Mouse (Mus musculus) megakaryocyte, embryonic 14.5 days (primary cell): ENCODE measurements around the gene Ggcx. TPM values are rescaled to one million over a fixed set of nuclear protein-coding genes. Genes with fewer than 3 reads are reported as not detected.
"Not testable (repeated sequence)": the region's sequence is repeated elsewhere in the genome, so short reads cannot be mapped to it uniquely, and the experiment has no call there.

ENCODE experiments used
- H3K27me3 ChIP-seq: replicated peaks from 2 replicates; pipeline ENCODE3; 2012; ENCODE audit warnings: inconsistent platforms
- H3K36me3 ChIP-seq: replicated peaks from 2 replicates; pipeline ENCODE3; 2012; ENCODE audit warnings: low read length, inconsistent platforms, mixed read lengths
- H3K4me1 ChIP-seq: 2 replicates; pipeline ENCODE4 v1.6.1; 2012; ENCODE audit warnings: inconsistent platforms
- H3K4me3 ChIP-seq: replicated peaks from 2 replicates; pipeline ENCODE3; 2012; ENCODE audit warnings: moderate library complexity, mild to moderate bottlenecking, inconsistent platforms
- H3K9me3 ChIP-seq: 2 replicates; pipeline ENCODE4 v1.6.1; 2012; ENCODE audit warnings: inconsistent platforms
- FLI1 ChIP-seq: IDR thresholded peaks from 2 replicates; pipeline ENCODE4 v1.6.1; 2012; ENCODE audit warnings: low read length, inconsistent platforms, mixed read lengths
- GATA1 ChIP-seq: IDR thresholded peaks from 3 replicates; pipeline ENCODE4 v1.6.1; 2012; ENCODE audit warnings: mixed read lengths, low read length, inconsistent platforms, borderline replicate concordance
- polyA plus RNA-seq: library from polyadenylated mRNA; stranded (reverse); fragments of >175 nt; gene quantifications from 2 replicates; pipeline ENCODE4 v1.2.3, GENCODE M21; 2012; ENCODE audit warnings: low replicate concordance; ENCODE audit not compliant: insufficient read depth

Gene Ggcx
- polyA plus RNA-seq, 1 experiment: 4.8 TPM

DNA sequence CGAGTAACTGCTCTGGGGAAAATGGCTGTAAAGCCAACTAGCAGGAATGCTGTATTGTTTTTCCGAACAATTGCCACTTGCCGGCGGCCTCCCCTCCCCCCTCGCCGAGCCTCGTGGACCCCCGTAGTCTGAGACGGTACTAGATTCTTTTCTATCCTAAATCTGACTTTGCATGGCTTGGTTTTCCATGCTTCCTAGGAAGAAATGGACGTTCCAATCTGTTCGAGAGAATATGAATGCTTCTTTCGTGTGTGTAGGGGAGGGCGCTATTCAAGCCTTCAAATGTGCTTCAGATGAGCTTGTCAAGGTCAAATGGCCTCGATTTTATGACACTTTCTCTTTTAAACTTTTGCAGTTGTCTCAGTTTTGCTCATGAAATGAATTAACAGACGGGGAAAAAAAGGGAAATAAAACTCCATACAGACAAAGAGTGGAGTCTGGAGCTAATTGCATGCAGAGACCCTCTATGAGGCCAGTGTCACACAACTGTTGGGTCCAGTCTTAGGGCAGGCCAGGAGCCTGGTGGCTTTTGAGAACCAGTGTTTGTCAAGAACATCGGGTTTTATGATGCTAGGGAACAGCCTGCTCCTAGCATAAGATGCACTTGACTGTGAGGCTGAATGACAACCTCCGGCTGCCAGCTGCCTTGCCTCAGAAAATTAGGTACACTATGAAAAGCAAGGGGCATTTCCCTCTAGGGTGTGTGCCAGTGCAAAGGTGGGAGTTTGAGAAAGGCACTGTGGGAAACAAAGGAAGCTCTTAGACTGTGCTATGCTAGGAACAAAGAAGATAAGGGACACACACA is 26.3 kb downstream of the Ggcx start:
- Histone ChIP-seq H3K36me3 (peaks cover 28% of the 10 kb centered on the region), H3K27me3 (no peaks in the 10 kb centered on the region), H3K4me1 (peaks cover 56% of the 10 kb centered on the region), H3K9me3 (no peaks in the 10 kb centered on the region), H3K4me3 (peak overlapping the region; percentile 99)
- TF ChIP-seq FLI1: no peak

- H3K27me3 ChIP-seq: peaks cover 4% of the 10 kb centered on the region
- H3K9me3 ChIP-seq: peaks cover 7% of the 10 kb centered on the region
- H3K36me3 ChIP-seq: peaks cover 5% of the 10 kb centered on the region
- TF ChIP-seq GATA1: no peak
- no peak for TF ChIP-seq FLI1
- peaks cover 38% of the 10 kb centered on the region for H3K4me1 ChIP-seq
- no peak overlapping the region for H3K4me3 ChIP-seq
Measured at GRCm38 (mm10) chr6:72442921-72443604, 29.0 kb downstream of the Ggcx start.

- Histone ChIP-seq H3K4me1 (peaks cover 39% of the 10 kb centered on the region), H3K36me3 (peaks cover 2% of the 10 kb centered on the region), H3K9me3 (peaks cover 7% of the 10 kb centered on the region), H3K4me3 (no peak overlapping the region), H3K27me3 (peaks cover 17% of the 10 kb centered on the region)
- TF ChIP-seq FLI1 (no peak), GATA1 (no peak)
Measured at GRCm38 (mm10) chr6:72445011-72445410, 30.9 kb downstream of the Ggcx start.

DNA sequence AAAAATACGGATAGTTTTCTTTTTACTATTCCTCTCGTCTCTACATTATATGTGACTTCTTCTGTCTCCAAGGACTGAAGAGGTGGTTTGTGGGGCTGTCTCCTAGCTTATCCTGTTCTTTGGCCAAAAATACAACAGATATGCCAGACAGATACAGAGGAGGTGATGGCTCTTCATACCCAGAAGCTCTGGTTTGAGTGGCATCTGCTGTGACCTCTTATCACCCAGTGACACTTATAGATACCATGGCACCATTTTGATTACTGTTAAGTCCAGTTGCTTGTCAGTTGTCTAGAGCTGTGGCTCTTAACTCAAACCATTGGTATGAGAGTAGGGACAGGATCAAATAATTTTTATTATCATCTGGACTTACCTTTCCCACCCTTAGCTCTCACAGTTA is 33.4 kb downstream of the Ggcx start:
- H3K4me1 ChIP-seq: peaks cover 22% of the 10 kb centered on the region

GRCm38 (mm10) chr6:72451778-72452177 is 37.7 kb downstream of the Ggcx start:
- peaks cover 28% of the 10 kb centered on the region for H3K4me1 ChIP-seq
- H3K27me3 ChIP-seq: peaks cover 15% of the 10 kb centered on the region
- not testable (repeated sequence) for H3K9me3 ChIP-seq, H3K4me3 ChIP-seq, H3K36me3 ChIP-seq

More for the DNA sequence above, 33.4 kb downstream of the Ggcx start:
- TF ChIP-seq GATA1 (no peak), FLI1 (no peak)
- H3K36me3 ChIP-seq: peaks cover 2% of the 10 kb centered on the region
- peaks cover 17% of the 10 kb centered on the region for H3K27me3 ChIP-seq
- peaks cover 7% of the 10 kb centered on the region for H3K9me3 ChIP-seq
- H3K4me3 ChIP-seq: no peak overlapping the region

GRCm38 (mm10) chr6:72452329-72452728 is 38.2 kb downstream of the Ggcx start:
- no peaks in the 10 kb centered on the region for H3K36me3 ChIP-seq
- TF ChIP-seq GATA1 (no peak), FLI1 (no peak)

GRCm38 (mm10) chr6:72453578-72453977 is 39.5 kb downstream of the Ggcx start:
- TF ChIP-seq GATA1: no peak
- no peak for TF ChIP-seq FLI1
- no peaks in the 10 kb centered on the region for H3K9me3 ChIP-seq
- H3K27me3 ChIP-seq: peaks cover 8% of the 10 kb centered on the region
- no peaks in the 10 kb centered on the region for H3K36me3 ChIP-seq
- H3K4me1 ChIP-seq: peaks cover 21% of the 10 kb centered on the region
- H3K4me3 ChIP-seq: no peak overlapping the region

More at GRCm38 (mm10) chr6:72452329-72452728, 38.2 kb downstream of the Ggcx start:
- H3K4me3 ChIP-seq: no peak overlapping the region
- peaks cover 29% of the 10 kb centered on the region for H3K4me1 ChIP-seq
- peaks cover 15% of the 10 kb centered on the region for H3K27me3 ChIP-seq
- H3K9me3 ChIP-seq: no peaks in the 10 kb centered on the region

GRCm38 (mm10) chr6:72454072-72454746 is 40.1 kb downstream of the Ggcx start:
- H3K9me3 ChIP-seq: no peaks in the 10 kb centered on the region
- TF ChIP-seq FLI1 (no peak), GATA1 (no peak)
- H3K27me3 ChIP-seq: peaks cover 2% of the 10 kb centered on the region
- H3K36me3 ChIP-seq: no peaks in the 10 kb centered on the region
- H3K4me3 ChIP-seq: no peak overlapping the region
- H3K4me1 ChIP-seq: peaks cover 23% of the 10 kb centered on the region

GRCm38 (mm10) chr6:72454833-72455373 is 40.8 kb downstream of the Ggcx start:
- H3K9me3 ChIP-seq: no peaks in the 10 kb centered on the region
- TF ChIP-seq GATA1 (no peak), FLI1 (no peak)

DNA sequence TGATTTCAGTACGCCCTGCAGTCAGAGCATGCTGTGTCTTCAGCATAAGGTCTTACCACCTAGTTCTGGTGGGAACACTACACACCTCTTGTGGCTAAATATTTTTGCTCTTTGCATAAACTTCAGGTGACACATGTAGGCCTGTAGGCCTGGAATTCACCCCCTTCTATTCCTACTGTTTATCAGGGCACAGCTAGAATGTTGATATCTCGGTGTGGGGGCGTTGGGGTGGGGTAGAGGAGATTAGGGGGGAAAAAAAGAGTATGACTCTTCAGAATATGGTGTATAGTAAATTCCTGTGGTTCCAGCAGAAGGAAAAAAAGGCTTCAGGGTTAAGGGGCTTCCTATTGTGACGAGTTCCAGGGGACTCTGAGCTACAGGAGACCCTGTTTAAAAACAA is 42.5 kb downstream of the Ggcx start:
- Histone ChIP-seq H3K36me3 (no peaks in the 10 kb centered on the region), H3K9me3 (no peaks in the 10 kb centered on the region), H3K27me3 (no peaks in the 10 kb centered on the region), H3K4me1 (peaks cover 39% of the 10 kb centered on the region), H3K4me3 (no peak overlapping the region)
- no peak for TF ChIP-seq GATA1
- TF ChIP-seq FLI1: no peak

More at GRCm38 (mm10) chr6:72454833-72455373, 40.8 kb downstream of the Ggcx start:
- Histone ChIP-seq H3K27me3 (no peaks in the 10 kb centered on the region), H3K4me3 (no peak overlapping the region), H3K36me3 (no peaks in the 10 kb centered on the region), H3K4me1 (peaks cover 28% of the 10 kb centered on the region)
